Mouse (Mus musculus): Measurements from ENCODE around the gene Baiap2l1. TPM values are rescaled to one million over a fixed set of nuclear protein-coding genes. Genes with fewer than 3 reads are reported as not detected.

Baiap2l1 gene
- polyA plus RNA-seq, 1 experiment = 2.3 TPM

DNA sequence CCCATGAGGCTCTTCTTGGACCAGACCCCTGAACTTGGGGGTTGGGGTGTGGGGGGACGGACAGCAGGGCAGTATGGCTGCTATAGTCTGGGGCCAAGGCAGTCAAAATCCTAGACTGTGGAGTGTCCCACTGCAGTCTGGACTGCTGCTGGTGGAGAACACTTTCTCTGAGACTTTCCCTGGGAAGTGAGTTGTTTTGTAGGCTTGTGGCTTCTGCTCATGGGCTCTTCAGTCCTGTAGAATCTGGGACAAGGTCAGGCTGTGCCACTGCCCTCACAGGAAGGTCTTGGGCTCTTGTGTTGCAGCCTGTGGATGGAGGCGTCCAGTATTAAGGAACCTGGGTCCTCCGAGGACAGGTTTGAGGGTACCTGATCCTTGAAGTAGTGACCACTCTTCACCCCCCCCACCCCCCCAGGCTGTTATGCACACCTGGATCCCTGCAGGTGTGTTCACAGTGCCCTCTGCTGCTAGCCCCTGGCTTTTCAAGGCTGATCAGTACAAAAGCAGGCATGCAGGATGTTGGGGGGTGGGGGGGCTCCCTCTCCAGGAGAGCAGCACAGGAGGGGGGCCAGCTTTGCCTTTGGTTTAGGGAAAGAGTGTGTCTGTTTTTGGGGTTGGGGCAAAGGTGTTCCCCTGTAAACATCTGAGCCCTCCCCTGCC is 100.3 kb downstream of the Baiap2l1 start:
- Histone ChIP-seq H3K4me1 (ENCODE audit: control insufficient read depth, insufficient read depth, low read length) (peaks cover 26% of the 10 kb centered on the region), H3K4me3 (ENCODE audit: control insufficient read depth, low read depth, low read length) (no peak overlapping the region), H3K27ac (ENCODE audit: control insufficient read depth, insufficient read depth, low read depth, low read length) (no peak overlapping the region), H3K27me3 (ENCODE audit: control insufficient read depth, insufficient read depth, low read length) (no peaks in the 10 kb centered on the region), H3K36me3 (ENCODE audit: control insufficient read depth, insufficient read depth, low read length) (no peaks in the 10 kb centered on the region)
- TF ChIP-seq POLR2A (IDR thresholded peaks at IDR 0.05; ENCODE audit: control insufficient read depth, low read depth, low read length) (no peak), CTCF (IDR thresholded peaks at IDR 0.05; ENCODE audit: control insufficient read depth, insufficient read depth, insufficient replicate concordance, low read depth, low read length) (no peak)

DNA sequence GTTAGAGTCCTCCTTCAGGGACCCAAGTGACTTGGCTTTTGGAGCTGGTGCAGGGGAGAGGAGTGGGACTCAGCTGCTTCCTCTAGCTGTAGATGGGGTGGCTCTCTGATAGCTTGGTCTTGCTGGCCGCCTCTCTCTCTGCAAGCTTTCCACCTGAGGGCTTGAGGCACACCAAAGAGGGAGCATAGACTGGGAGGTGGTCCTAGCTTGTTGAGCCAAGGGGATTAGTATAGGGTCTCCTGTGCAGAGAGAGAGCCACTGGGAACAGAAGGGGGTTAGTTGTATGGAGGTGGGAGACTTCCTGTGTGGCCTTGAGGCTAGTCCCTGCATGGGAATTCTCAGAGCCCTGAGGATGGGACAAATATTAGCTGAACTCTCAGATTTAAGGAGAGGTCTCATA is 101.0 kb downstream of the Baiap2l1 start:
- no peaks in the 10 kb centered on the region for H3K36me3 ChIP-seq (ENCODE audit: control insufficient read depth, insufficient read depth, low read length)
- no peak overlapping the region for H3K27ac ChIP-seq (ENCODE audit: control insufficient read depth, insufficient read depth, low read depth, low read length)
- H3K27me3 ChIP-seq (ENCODE audit: control insufficient read depth, insufficient read depth, low read length) = no peaks in the 10 kb centered on the region
- peak overlapping the region; percentile 86 for H3K4me3 ChIP-seq (ENCODE audit: control insufficient read depth, low read depth, low read length)
- TF ChIP-seq POLR2A (IDR thresholded peaks at IDR 0.05; ENCODE audit: control insufficient read depth, low read depth, low read length) (no peak), CTCF (IDR thresholded peaks at IDR 0.05; ENCODE audit: control insufficient read depth, insufficient read depth, insufficient replicate concordance, low read depth, low read length) (no peak)
- H3K4me1 ChIP-seq (ENCODE audit: control insufficient read depth, insufficient read depth, low read length) = peaks cover 26% of the 10 kb centered on the region

DNA sequence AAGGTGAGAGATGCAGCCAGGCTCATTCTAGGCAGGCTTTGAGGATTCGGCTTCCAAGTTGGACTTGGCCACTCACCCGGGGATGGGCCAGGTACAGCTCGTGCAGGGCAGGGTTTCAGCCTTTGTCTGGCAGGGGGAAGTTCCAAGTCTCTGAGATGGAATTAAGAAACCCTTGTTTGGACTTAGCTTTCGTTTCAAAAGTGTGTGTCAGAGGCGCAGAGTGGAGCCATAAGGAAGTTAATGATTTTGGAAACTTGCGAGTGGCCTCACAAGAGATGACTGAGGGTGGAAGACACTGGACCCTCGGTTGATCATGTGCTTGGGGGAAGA is 101.4 kb downstream of the Baiap2l1 start:
- Histone ChIP-seq H3K27ac (ENCODE audit: control insufficient read depth, insufficient read depth, low read depth, low read length) (peak overlapping the region; percentile 70), H3K4me3 (ENCODE audit: control insufficient read depth, low read depth, low read length) (peak overlapping the region; percentile 86), H3K27me3 (ENCODE audit: control insufficient read depth, insufficient read depth, low read length) (no peaks in the 10 kb centered on the region), H3K4me1 (ENCODE audit: control insufficient read depth, insufficient read depth, low read length) (peaks cover 28% of the 10 kb centered on the region), H3K36me3 (ENCODE audit: control insufficient read depth, insufficient read depth, low read length) (no peaks in the 10 kb centered on the region)
- TF ChIP-seq POLR2A (IDR thresholded peaks at IDR 0.05; ENCODE audit: control insufficient read depth, low read depth, low read length) (no peak), CTCF (IDR thresholded peaks at IDR 0.05; ENCODE audit: control insufficient read depth, insufficient read depth, insufficient replicate concordance, low read depth, low read length) (no peak)

DNA sequence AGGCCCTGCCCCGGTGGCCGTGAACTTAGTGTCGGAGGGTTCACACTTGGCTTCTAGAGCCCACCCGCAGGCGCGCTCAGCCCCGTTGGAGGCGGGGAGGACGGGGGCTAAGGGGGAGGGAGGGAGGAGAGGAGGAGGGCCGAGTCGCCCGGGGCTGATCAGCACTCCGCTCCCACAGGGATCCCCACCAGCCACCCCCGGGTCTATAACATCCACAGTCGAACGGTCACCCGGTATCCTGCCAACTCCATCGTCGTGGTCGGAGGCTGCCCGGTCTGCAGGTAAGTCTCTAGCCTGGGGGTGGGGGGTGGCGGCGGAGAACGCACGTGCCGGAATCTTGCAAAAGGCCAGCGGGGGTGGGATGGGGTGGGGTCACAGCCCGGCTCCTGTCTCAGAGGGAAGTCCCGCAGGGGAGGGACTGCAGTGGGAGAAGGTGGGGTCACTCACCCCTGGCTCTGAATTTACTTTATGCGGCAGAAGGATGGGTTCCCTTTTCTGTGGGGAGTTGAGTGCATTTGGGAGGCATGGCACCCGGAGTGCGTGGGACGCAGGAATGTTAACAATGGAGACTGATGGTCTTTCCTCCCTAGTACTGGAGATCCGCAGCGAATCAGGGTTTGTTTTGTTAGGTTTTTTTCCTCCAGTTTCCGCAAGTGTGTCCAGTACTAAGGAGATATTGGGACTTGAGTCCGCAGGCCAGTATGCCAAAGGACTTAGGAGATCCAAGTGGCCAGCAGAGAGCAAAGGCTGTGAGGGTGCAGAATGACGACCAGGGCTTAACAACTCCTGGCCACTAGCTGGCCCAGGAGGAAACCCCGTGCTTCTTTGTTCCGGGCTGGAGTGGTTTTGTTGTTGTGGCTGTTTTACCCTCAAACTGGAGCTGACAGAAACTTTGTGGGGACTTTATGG is 102.0 kb downstream of the Baiap2l1 start:
- H3K4me1 ChIP-seq (ENCODE audit: control insufficient read depth, insufficient read depth, low read length) = peaks cover 29% of the 10 kb centered on the region

DNA sequence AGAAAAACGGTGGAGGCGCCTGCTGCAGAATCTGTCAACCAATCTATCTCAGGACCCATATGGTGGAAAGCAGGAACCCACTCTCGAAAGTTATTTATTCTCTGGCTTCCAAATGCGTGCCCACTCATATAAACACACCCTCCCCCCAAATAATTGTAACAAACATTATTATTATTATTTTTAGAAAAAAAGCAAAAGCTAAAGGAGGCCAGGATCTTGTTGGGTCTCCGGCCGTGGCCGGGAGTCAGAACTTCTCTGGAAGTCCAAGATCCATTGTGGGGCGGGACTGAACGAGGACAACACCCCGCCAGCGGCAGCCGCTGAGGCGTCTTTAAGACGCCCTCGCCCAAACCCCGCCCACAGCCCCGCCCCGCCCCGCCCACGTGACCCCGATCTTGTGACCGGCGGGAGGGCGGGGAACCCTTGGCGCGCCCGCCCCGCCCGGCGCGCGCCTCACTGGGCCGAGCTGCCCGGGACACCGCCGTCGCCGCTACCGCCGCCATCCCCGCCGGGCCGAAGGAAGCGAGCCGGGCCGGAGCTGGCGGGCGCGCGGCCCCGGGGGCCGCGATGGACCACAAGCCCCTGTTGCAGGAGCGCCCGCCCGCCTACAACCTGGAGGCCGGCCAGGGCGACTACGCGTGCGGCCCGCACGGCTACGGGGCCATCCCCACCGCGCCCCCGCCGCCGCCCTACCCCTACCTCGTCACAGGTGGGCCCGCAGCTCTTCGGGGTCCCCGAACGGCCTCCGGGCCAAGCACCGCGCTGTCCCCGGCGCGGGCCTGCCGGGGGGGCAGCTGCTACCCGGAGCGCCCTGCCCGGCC is 102.9 kb downstream of the Baiap2l1 start:
- H3K27me3 ChIP-seq (ENCODE audit: control insufficient read depth, insufficient read depth, low read length) = no peaks in the 10 kb centered on the region
- TF ChIP-seq CTCF (IDR thresholded peaks at IDR 0.05; ENCODE audit: control insufficient read depth, insufficient read depth, insufficient replicate concordance, low read depth, low read length) (no peak), POLR2A (IDR thresholded peaks at IDR 0.05; ENCODE audit: control insufficient read depth, low read depth, low read length) (peak; percentile 52; the same call in 1 of the 2 replicates)
- H3K4me3 ChIP-seq (ENCODE audit: control insufficient read depth, low read depth, low read length) = peak overlapping the region; percentile 86
- peak overlapping the region; percentile 47; the same call in 1 of the 2 replicates for H3K27ac ChIP-seq (ENCODE audit: control insufficient read depth, insufficient read depth, low read depth, low read length)
- H3K4me1 ChIP-seq (ENCODE audit: control insufficient read depth, insufficient read depth, low read length) = peaks cover 29% of the 10 kb centered on the region
- H3K36me3 ChIP-seq (ENCODE audit: control insufficient read depth, insufficient read depth, low read length) = no peaks in the 10 kb centered on the region

More for the DNA sequence above, 102.0 kb downstream of the Baiap2l1 start:
- Histone ChIP-seq H3K27me3 (ENCODE audit: control insufficient read depth, insufficient read depth, low read length) (no peaks in the 10 kb centered on the region), H3K27ac (ENCODE audit: control insufficient read depth, insufficient read depth, low read depth, low read length) (peak overlapping the region; percentile 70), H3K4me3 (ENCODE audit: control insufficient read depth, low read depth, low read length) (peak overlapping the region; percentile 86), H3K36me3 (ENCODE audit: control insufficient read depth, insufficient read depth, low read length) (no peaks in the 10 kb centered on the region)
- TF ChIP-seq CTCF (IDR thresholded peaks at IDR 0.05; ENCODE audit: control insufficient read depth, insufficient read depth, insufficient replicate concordance, low read depth, low read length) (no peak), POLR2A (IDR thresholded peaks at IDR 0.05; ENCODE audit: control insufficient read depth, low read depth, low read length) (0 out of 2 replicates have a peak, but pooled peaks have one; percentile 11)

DNA sequence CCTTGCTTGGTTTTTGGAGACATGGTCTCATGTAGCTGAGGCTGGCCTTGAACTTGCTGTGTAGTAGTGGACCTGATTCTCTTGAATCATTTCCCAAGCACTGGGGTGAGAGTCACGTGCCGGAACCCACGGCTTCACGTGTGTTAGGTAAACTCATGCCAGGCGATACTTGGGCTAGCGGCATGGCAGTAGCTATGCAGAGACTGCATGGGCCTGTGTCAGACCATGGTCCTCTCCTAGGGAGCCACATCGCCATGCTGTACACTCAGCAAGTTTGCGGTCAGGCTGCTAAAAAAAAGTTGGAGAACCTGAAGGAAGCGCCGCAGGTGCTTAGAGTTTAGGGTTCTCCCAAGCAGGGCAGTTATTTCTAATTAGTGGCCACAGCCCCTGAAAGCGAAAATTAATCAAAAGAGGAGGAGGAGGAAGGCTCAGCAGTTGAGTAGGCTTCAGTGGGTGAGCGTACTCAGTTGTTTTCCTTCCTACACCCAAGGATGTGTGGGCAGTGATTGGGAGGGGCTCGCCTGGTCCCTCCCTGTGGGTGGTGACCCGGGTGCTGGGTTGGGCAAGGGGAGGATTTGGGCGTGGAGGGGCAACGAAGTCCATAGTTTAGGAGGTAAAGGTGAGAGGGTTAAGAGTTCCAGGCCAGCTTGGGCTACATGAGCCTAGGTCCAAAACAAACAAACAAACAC is 103.6 kb downstream of the Baiap2l1 start:
- no peak for TF ChIP-seq CTCF (IDR thresholded peaks at IDR 0.05; ENCODE audit: control insufficient read depth, insufficient read depth, insufficient replicate concordance, low read depth, low read length)
- TF ChIP-seq POLR2A (IDR thresholded peaks at IDR 0.05; ENCODE audit: control insufficient read depth, low read depth, low read length) = peak; percentile 35; the same call in 1 of the 2 replicates
- H3K27me3 ChIP-seq (ENCODE audit: control insufficient read depth, insufficient read depth, low read length) = no peaks in the 10 kb centered on the region
- H3K27ac ChIP-seq (ENCODE audit: control insufficient read depth, insufficient read depth, low read depth, low read length) = peak overlapping the region; percentile 23; the same call in 1 of the 2 replicates
- H3K36me3 ChIP-seq (ENCODE audit: control insufficient read depth, insufficient read depth, low read length) = no peaks in the 10 kb centered on the region
- peak overlapping the region; percentile 61 for H3K4me3 ChIP-seq (ENCODE audit: control insufficient read depth, low read depth, low read length)
- peaks cover 29% of the 10 kb centered on the region for H3K4me1 ChIP-seq (ENCODE audit: control insufficient read depth, insufficient read depth, low read length)
